Mouse (Mus musculus) lung, postnatal 0 days (tissue): ENCODE measurements around the gene Il1rapl1. TPM values are rescaled to one million over a fixed set of nuclear protein-coding genes. Genes with fewer than 3 reads are reported as not detected.

Experiments
- ATAC-seq: fragments of 200-750 bp; cut with Nextera tagmentation; 2 replicates; pipeline ENCODE4 v1.8.0; 2017; ENCODE audit warnings: moderate library complexity
- DNase-seq: peaks from one replicate; pipeline ENCODE4 v3.0.0-alpha.2; 2016; ENCODE audit warnings: low spot score
- H3K27ac ChIP-seq: fragments of 300-500 bp; sonication (generic); 2 replicates; pipeline ENCODE4 v1.5.1; 2014; ENCODE audit warnings: antibody characterized with exemption, mild to moderate bottlenecking, low read length, mixed read lengths
- H3K27me3 ChIP-seq: fragments of 300-500 bp; sonication (generic); replicated peaks from 2 replicates; pipeline ENCODE4 v1.6.1; 2014; ENCODE audit warnings: low read length, mixed read lengths; ENCODE audit not compliant: insufficient read depth
- H3K36me3 ChIP-seq: fragments of 300-500 bp; sonication (generic); 2 replicates; pipeline ENCODE4 v1.6.1; 2014; ENCODE audit warnings: low read length, mixed read lengths; ENCODE audit not compliant: insufficient read depth
- H3K4me1 ChIP-seq: fragments of 300-500 bp; sonication (generic); 2 replicates; pipeline ENCODE4 v1.6.1; 2014; ENCODE audit warnings: antibody characterized with exemption, low read depth, low read length, mixed read lengths; ENCODE audit not compliant: insufficient read depth
- H3K4me2 ChIP-seq: fragments of 300-500 bp; sonication (generic); replicated peaks from 2 replicates; pipeline ENCODE4 v1.6.1; 2014; ENCODE audit warnings: low read depth, mild to moderate bottlenecking, low read length, moderate library complexity, mixed read lengths
- H3K4me3 ChIP-seq: fragments of 300-500 bp; sonication (generic); 2 replicates; pipeline ENCODE4 v1.5.1; 2014; ENCODE audit warnings: low read depth, low read length
- H3K9ac ChIP-seq: fragments of 300-500 bp; sonication (generic); replicated peaks from 2 replicates; pipeline ENCODE4 v1.6.1; 2014; ENCODE audit warnings: low read depth, mild to moderate bottlenecking
- H3K9me3 ChIP-seq: fragments of 300-500 bp; sonication (generic); 2 replicates; pipeline ENCODE4 v1.6.1; 2016; ENCODE audit warnings: low read length, mixed read lengths
- CTCF ChIP-seq: IDR thresholded peaks from 2 replicates; pipeline ENCODE4 v1.5.1; 2016; ENCODE audit warnings: antibody characterized with exemption, mild to moderate bottlenecking
- EP300 ChIP-seq: IDR thresholded peaks from 2 replicates; pipeline ENCODE4 v1.6.1; 2016; ENCODE audit warnings: antibody characterized with exemption, mild to moderate bottlenecking, control low read depth
- WGBS: fragments of 180-500 bp; shearing (Covaris S2); extraction: QIAGEN DNeasy Blood & Tissue Kit; methylation state at CpG from one replicate; pipeline ENCODE4 v1.1.7; 2014; 5-methylcytosine and 5-hydroxymethylcytosine counted together
- polyA plus RNA-seq: library from polyadenylated mRNA; unstranded; fragments of >200 nt; fragmentation: Nextera tagmentation; extraction: Ambion mirVana; gene quantifications from 2 replicates; pipeline ENCODE4 v1.2.1, GENCODE M21; 2015

Gene Il1rapl1
- not detected in 2 replicates for polyA plus RNA-seq

GRCm38 (mm10) chrX:88115609-88116073, at the start of gene Il1rapl1:
TSS of gene Il1rapl1 (minus strand) at chrX:88115645.
- 11% methylated on average over 12 of the region's 12 CpGs for WGBS
- DNase-seq: peak; percentile 19
- TF ChIP-seq CTCF: no peak
- no peak for TF ChIP-seq EP300
- Histone ChIP-seq H3K27ac (no peak within 1 kb of the TSS), H3K4me3 (peak within 1 kb of the TSS; percentile 24), H3K9me3 (no peaks in the 10 kb centered on the region), H3K9ac (no peak within 1 kb of the TSS), H3K4me1 (no peaks in the 10 kb centered on the region), H3K36me3 (no peaks in the 10 kb centered on the region), H3K27me3 (no peaks in the 10 kb centered on the region), H3K4me2 (peak within 1 kb of the TSS; percentile 38)
- no peak for ATAC-seq

GRCm38 (mm10) chrX:88158037-88158436, 42.6 kb upstream of the Il1rapl1 start:
- Histone ChIP-seq H3K27me3 (no peaks in the 10 kb centered on the region), H3K27ac (no peak overlapping the region), H3K4me3 (no peak overlapping the region), H3K36me3 (no peaks in the 10 kb centered on the region), H3K4me1 (no peaks in the 10 kb centered on the region), H3K4me2 (no peak overlapping the region), H3K9ac (no peak overlapping the region), H3K9me3 (no peaks in the 10 kb centered on the region)
- 36% methylated on average over 2 of the region's 2 CpGs for WGBS
- no peak for TF ChIP-seq EP300
- TF ChIP-seq CTCF: no peak
- ATAC-seq (no peak), DNase-seq (no peak)

- Histone ChIP-seq H3K36me3 (no peaks in the 10 kb centered on the region), H3K4me2 (no peak overlapping the region), H3K27me3 (no peaks in the 10 kb centered on the region), H3K4me3 (no peak overlapping the region), H3K9ac (no peak overlapping the region), H3K9me3 (no peaks in the 10 kb centered on the region), H3K27ac (no peak overlapping the region), H3K4me1 (no peaks in the 10 kb centered on the region)
- 35% methylated on average over 3 of the region's 3 CpGs for WGBS
- TF ChIP-seq EP300 (no peak), CTCF (no peak)
- DNase-seq: no peak
- no peak for ATAC-seq
Observed at GRCm38 (mm10) chrX:88125612-88126011, 10.2 kb upstream of the Il1rapl1 start.

GRCm38 (mm10) chrX:88120070-88120469, 4.6 kb upstream of the Il1rapl1 start:
- H3K4me2 ChIP-seq: no peak overlapping the region
- no peak overlapping the region for H3K9ac ChIP-seq
- H3K36me3 ChIP-seq: no peaks in the 10 kb centered on the region
- H3K27ac ChIP-seq: no peak overlapping the region
- ATAC-seq (no peak), DNase-seq (no peak)
- H3K4me3 ChIP-seq: no peak overlapping the region
- no peaks in the 10 kb centered on the region for H3K27me3 ChIP-seq
- no peaks in the 10 kb centered on the region for H3K9me3 ChIP-seq
- TF ChIP-seq CTCF (no peak), EP300 (no peak)
- H3K4me1 ChIP-seq: no peaks in the 10 kb centered on the region
- WGBS: 75% methylated on average over 3 of the region's 3 CpGs

- Histone ChIP-seq H3K4me3 (no peak overlapping the region), H3K36me3 (no peaks in the 10 kb centered on the region), H3K27me3 (no peaks in the 10 kb centered on the region), H3K4me1 (no peaks in the 10 kb centered on the region), H3K9ac (no peak overlapping the region), H3K27ac (no peak overlapping the region), H3K9me3 (no peaks in the 10 kb centered on the region), H3K4me2 (no peak overlapping the region)
- no peak for DNase-seq
- no peak for ATAC-seq
- 38% methylated on average over 3 of the region's 3 CpGs for WGBS
- no peak for TF ChIP-seq EP300
- TF ChIP-seq CTCF: no peak
Observed at GRCm38 (mm10) chrX:88117858-88118257, 2.4 kb upstream of the Il1rapl1 start.

- DNase-seq (no peak), ATAC-seq (no peak)
- peak overlapping the region; percentile 38; the same call in 1 of the 2 replicates for H3K4me2 ChIP-seq
- H3K27me3 ChIP-seq: no peaks in the 10 kb centered on the region
- H3K27ac ChIP-seq: no peak overlapping the region
- 2% methylated on average over 3 of the region's 3 CpGs for WGBS
- H3K9me3 ChIP-seq: no peaks in the 10 kb centered on the region
- no peak for TF ChIP-seq EP300
- TF ChIP-seq CTCF: no peak
- H3K4me3 ChIP-seq: no peak overlapping the region
- no peaks in the 10 kb centered on the region for H3K36me3 ChIP-seq
- no peak overlapping the region for H3K9ac ChIP-seq
- H3K4me1 ChIP-seq: no peaks in the 10 kb centered on the region
Observed at GRCm38 (mm10) chrX:88116326-88116725, 881 bp upstream of the Il1rapl1 start.

GRCm38 (mm10) chrX:88113561-88113960, 1.9 kb downstream of the Il1rapl1 start:
- H3K9me3 ChIP-seq: no peaks in the 10 kb centered on the region
- H3K27ac ChIP-seq: no peak overlapping the region
- H3K9ac ChIP-seq: no peak overlapping the region
- ATAC-seq (no peak), DNase-seq (no peak)
- no peak overlapping the region for H3K4me3 ChIP-seq
- WGBS: 55% methylated on average over 6 of the region's 6 CpGs
- no peak for TF ChIP-seq EP300
- TF ChIP-seq CTCF: no peak
- H3K36me3 ChIP-seq: no peaks in the 10 kb centered on the region
- H3K4me2 ChIP-seq: no peak overlapping the region
- no peaks in the 10 kb centered on the region for H3K27me3 ChIP-seq
- no peaks in the 10 kb centered on the region for H3K4me1 ChIP-seq
